Mouse (Mus musculus): ENCODE measurements at regions not wholly inside any gene's neighbourhood (a gene's known extent, or its start where the extent isn't known, plus 50 kb on each side); places are given as distances from the start of the nearest gene placed in this dataset.
A peak's percentile ranks its signal among the peaks of the same experiment; 100 is the strongest.

DNA sequence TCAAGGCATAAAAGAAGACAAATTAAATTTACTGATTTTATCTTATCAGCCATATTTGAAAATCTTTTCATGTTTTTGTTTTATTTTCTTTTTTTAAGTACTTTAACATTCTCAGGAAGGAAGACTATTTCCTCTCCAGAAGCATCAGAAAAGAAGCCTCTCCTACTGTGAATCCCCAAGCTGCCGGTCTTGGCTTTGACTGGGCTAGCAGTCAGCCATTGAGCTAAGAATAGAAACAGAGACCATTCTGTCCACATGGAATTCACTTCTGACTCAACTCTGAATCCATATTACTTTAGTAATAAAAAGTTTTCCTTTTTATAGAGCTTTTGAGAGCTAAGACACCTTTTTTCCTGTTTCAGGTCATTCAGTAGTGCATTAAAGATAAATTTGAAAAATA is 194.8 kb upstream of the Mbnl1 start:
- no peak for DNase-seq (ENCODE audit: low read depth, low spot score)
- Histone ChIP-seq H3K36me3 (ENCODE audit: control insufficient read depth, insufficient read depth, low read length, poor library complexity, severe bottlenecking) (no peaks in the 10 kb centered on the region), H3K27me3 (ENCODE audit: control insufficient read depth, insufficient read depth, low read length, poor library complexity, severe bottlenecking) (no peaks in the 10 kb centered on the region)

DNA sequence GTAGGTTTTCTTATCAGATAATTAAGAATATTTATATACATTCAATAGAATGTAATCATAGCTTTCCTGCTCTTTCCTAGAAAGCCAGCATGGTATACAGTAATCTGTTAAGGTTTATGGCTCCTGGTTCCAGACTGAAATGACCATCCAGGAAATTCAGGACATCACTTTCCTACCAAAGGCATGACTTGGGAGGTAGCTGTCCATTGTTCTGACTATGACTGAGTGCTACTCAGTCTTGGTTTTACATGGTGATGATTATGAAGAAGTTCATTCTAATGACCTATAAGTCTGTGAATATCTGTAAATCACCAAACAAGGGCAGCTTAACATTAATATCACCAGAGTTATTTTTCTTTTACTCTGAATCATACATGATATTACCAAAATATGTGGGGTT is 191.4 kb upstream of the Mbnl1 start:
- H3K36me3 ChIP-seq (ENCODE audit: control insufficient read depth, insufficient read depth, low read length, poor library complexity, severe bottlenecking): no peaks in the 10 kb centered on the region
- no peak for DNase-seq (ENCODE audit: low read depth, low spot score)
- H3K27me3 ChIP-seq (ENCODE audit: control insufficient read depth, insufficient read depth, low read length, poor library complexity, severe bottlenecking): no peaks in the 10 kb centered on the region

DNA sequence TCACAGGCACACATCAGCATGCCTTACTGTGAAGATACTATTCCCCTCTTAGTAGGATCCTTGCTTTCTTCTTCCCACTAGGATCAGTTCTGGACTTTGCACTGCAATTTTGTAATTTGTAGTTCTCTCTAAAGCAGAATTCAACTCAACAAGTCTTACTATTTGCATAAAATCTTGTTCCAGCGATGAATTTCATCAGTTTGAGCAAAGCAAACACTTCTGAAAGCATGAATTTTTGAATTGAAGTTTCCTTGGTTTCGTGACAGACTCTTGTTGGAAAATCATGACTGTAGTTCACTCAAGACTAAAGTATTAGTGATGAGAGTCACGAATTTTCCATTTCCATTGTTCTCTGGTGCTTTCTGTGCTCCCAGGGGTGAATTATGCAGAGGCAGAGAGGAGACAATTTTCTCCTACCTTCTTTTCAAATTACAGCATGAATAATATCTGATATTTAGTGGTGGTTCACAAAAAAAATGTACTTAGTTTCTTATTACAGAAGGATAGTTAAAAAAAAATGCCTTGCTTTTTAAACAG is 190.6 kb upstream of the Mbnl1 start:
- no peaks in the 10 kb centered on the region for H3K36me3 ChIP-seq (ENCODE audit: control insufficient read depth, insufficient read depth, low read length, poor library complexity, severe bottlenecking)
- no peaks in the 10 kb centered on the region for H3K27me3 ChIP-seq (ENCODE audit: control insufficient read depth, insufficient read depth, low read length, poor library complexity, severe bottlenecking)
- DNase-seq (ENCODE audit: low read depth, low spot score): no peak

DNA sequence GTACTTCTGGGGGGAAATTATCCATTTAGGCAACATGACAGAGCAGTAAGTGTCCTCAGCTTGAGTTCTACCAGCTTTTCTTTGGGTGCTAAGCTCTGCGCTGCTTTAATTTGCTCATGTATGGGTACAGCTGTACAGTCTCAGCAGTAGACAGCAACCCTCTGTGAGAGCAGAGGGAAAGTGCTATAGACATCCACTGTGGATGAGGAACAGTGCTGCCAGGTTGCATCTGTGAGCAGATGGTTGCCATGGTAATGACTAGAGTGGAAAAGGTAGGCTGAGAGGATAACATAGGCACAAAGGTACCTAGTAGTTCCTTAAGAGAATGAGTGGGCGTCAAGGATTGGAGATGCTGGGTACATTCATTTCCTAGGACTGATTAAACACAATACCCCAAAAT is 180.5 kb upstream of the Mbnl1 start:
- Histone ChIP-seq H3K36me3 (ENCODE audit: control insufficient read depth, insufficient read depth, low read length, poor library complexity, severe bottlenecking) (no peaks in the 10 kb centered on the region), H3K27me3 (ENCODE audit: control insufficient read depth, insufficient read depth, low read length, poor library complexity, severe bottlenecking) (no peaks in the 10 kb centered on the region)
- no peak for DNase-seq (ENCODE audit: low read depth, low spot score)

DNA sequence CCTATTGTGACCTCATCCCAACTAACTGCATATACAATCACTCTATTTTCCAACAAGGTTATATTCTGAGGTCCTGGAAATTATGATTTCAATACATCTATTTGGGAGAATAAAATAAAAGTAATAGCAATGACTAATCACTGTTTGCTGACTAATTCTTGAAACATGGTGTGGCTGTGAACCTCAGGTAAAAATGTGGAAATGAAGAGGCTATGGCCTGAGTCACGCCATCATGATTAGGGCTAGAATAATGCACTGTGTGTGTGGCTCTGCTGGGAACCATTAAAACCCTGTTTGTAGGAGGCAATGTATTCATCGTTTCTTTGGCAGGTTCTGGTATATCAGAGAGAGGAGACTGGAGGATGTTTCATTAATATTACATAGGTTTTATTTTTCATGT is 179.7 kb upstream of the Mbnl1 start:
- no peak for DNase-seq (ENCODE audit: low read depth, low spot score)
- Histone ChIP-seq H3K27me3 (ENCODE audit: control insufficient read depth, insufficient read depth, low read length, poor library complexity, severe bottlenecking) (no peaks in the 10 kb centered on the region), H3K36me3 (ENCODE audit: control insufficient read depth, insufficient read depth, low read length, poor library complexity, severe bottlenecking) (no peaks in the 10 kb centered on the region)

DNA sequence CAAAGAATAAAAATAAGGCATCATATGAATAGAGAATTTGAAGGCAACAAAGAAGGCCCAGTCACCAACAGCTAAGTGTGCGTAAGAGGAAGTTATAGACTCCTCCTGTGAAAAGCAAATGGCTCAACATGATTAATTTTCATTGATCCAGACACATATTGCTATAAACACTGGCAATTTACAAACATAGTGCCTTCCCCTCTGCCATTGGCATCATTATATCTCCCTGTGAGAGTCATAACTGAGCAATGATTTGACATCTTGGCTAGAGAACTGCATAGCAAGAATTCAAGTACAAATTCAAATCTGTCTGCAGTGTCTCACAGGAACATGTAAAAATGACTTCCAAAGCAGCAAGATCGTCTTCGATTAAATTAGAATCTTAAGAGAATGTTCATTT is 167.2 kb upstream of the Mbnl1 start:
- H3K27me3 ChIP-seq (ENCODE audit: control insufficient read depth, insufficient read depth, low read length, poor library complexity, severe bottlenecking): no peaks in the 10 kb centered on the region
- H3K36me3 ChIP-seq (ENCODE audit: control insufficient read depth, insufficient read depth, low read length, poor library complexity, severe bottlenecking): no peaks in the 10 kb centered on the region

DNA sequence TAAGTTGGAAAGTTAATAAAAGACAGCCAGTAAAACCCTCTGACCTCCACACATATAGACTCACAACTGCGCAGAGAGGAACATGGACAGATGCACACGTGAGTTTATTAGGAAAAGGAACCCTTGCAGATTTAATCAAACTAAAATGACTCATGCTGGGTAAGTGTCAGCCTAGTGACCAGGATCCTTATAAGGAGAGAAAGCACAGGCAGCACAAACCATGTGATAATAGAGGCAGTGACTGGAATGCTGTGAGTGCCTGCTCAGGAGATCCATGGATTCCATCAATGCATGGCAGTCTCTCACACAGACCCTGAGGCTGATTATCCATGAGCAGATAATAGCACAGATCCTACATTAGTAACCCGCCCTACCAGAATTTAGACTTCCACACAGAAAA is 162.2 kb upstream of the Mbnl1 start:
- Histone ChIP-seq H3K36me3 (ENCODE audit: control insufficient read depth, insufficient read depth, low read length, poor library complexity, severe bottlenecking) (no peaks in the 10 kb centered on the region), H3K27me3 (ENCODE audit: control insufficient read depth, insufficient read depth, low read length, poor library complexity, severe bottlenecking) (no peaks in the 10 kb centered on the region)
- DNase-seq (ENCODE audit: low read depth, low spot score): no peak

More for the DNA sequence above, 167.2 kb upstream of the Mbnl1 start:
- no peak for DNase-seq (ENCODE audit: low read depth, low spot score)

DNA sequence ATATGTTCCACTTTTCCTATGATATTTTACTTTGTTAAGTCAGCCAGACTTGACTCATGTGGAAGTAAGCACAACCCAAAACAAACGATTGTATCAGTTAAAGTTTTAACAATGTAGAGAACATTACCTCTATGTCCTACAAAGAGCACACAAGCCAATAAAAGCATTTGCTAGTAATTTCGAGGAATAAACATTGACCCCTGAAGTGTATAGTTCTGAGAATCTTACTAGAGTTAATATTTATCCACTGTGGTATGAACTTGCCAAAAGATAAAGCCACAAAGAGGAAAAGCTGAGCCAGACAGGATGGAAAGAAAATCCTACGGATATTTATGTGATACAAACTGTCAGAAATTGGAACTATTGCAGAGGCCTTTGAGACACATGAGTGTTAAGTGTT is 161.5 kb upstream of the Mbnl1 start:
- no peak for DNase-seq (ENCODE audit: low read depth, low spot score)
- no peaks in the 10 kb centered on the region for H3K27me3 ChIP-seq (ENCODE audit: control insufficient read depth, insufficient read depth, low read length, poor library complexity, severe bottlenecking)

DNA sequence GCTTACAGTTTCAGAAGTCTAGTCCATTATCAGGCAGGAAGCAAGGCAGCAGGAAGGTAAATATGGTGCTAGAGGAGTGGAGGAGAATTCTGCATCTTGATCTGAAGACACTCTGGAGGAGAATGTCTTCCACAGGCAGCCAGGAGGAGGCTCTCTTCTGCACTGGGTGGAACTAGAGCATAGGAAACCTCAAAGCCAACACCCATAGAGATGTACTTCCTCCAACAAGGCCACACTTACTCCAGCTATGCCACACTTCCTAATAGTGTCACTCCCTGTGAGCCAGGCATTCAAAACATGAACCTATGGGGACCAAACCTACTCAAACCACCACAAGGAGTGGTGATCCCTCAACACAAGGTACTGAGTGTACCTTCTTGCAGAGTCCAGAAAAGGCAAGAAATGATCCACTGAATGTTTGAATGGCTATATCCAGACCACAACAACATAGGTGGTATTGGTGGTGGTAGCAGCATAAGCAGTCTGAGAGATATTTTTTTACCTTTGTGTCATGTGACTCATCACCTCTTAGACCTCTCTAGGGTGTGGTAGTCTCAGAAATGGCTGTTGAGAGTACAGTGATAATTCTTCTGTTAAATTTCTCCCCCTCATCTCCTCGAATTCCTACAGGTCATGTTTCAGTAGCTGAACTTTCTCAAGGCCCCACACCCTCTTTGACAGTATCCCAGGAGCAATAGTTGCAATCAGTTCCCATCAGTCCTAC is 152.3 kb upstream of the Mbnl1 start:
- H3K36me3 ChIP-seq (ENCODE audit: control insufficient read depth, insufficient read depth, low read length, poor library complexity, severe bottlenecking): no peaks in the 10 kb centered on the region
- peak; percentile 72 for DNase-seq (ENCODE audit: low read depth, low spot score)

More for the DNA sequence above, 161.5 kb upstream of the Mbnl1 start:
- H3K36me3 ChIP-seq (ENCODE audit: control insufficient read depth, insufficient read depth, low read length, poor library complexity, severe bottlenecking): no peaks in the 10 kb centered on the region

DNA sequence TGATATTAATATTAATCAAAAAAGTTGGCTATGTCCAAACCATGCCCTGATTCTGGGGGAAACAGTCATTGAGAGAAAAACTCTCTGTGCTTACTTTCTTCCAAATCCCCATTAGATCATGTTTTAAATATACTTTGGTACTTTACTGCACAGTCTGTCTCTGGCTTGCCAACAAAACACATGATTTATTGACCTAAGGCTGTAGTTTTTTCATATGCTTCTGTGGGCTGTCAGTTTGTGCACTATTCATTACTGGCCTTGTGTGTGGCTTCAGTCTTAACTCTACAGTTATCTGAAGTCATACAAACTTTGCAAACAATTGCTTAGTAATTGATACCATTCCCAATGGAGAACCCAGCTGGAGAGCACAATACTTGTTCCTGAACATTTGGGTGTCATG is 149.1 kb upstream of the Mbnl1 start:
- Histone ChIP-seq H3K36me3 (ENCODE audit: control insufficient read depth, insufficient read depth, low read length, poor library complexity, severe bottlenecking) (no peaks in the 10 kb centered on the region), H3K27me3 (ENCODE audit: control insufficient read depth, insufficient read depth, low read length, poor library complexity, severe bottlenecking) (no peaks in the 10 kb centered on the region)
- no peak for DNase-seq (ENCODE audit: low read depth, low spot score)

More for the DNA sequence above, 152.3 kb upstream of the Mbnl1 start:
- H3K27me3 ChIP-seq (ENCODE audit: control insufficient read depth, insufficient read depth, low read length, poor library complexity, severe bottlenecking): no peaks in the 10 kb centered on the region

DNA sequence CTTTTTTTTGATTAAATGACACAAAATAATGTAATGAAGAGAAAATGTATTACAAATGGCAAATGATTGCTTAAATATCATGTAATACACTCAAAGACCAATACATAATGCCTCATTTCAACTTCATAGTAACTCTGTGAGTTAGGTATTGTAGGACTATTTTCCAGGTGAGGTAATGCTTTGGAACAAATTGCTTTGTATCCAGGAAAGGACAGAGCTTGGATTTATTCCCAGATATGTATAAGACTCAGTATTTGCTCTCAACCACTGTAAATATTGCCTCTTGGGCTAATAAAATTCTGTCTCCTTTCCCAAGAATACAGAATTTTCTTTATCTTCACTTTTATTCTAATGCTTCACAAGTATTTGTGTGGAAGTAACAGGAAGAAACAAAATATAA is 148.2 kb upstream of the Mbnl1 start:
- no peak for DNase-seq (ENCODE audit: low read depth, low spot score)
- Histone ChIP-seq H3K27me3 (ENCODE audit: control insufficient read depth, insufficient read depth, low read length, poor library complexity, severe bottlenecking) (no peaks in the 10 kb centered on the region), H3K36me3 (ENCODE audit: control insufficient read depth, insufficient read depth, low read length, poor library complexity, severe bottlenecking) (no peaks in the 10 kb centered on the region)

DNA sequence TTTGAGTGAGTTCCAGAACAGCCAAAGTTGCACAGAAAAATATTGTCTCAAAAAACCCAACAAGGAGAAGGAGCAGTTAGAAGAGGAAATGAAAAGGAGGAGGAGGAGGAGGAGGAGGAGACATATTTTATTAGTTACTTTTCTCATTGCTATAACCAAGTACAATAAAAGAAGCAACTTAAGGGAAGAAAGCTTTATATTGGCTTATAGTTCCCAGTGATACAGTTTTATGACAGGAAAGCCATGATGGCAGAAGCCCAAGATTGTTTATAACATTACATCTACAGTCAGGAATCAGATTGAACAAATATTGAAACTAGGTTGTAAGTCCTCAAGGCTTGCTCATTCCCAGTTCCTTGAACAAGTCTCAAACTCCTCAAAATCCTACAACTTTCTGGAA is 147.7 kb upstream of the Mbnl1 start:
- H3K36me3 ChIP-seq (ENCODE audit: control insufficient read depth, insufficient read depth, low read length, poor library complexity, severe bottlenecking): no peaks in the 10 kb centered on the region
- no peaks in the 10 kb centered on the region for H3K27me3 ChIP-seq (ENCODE audit: control insufficient read depth, insufficient read depth, low read length, poor library complexity, severe bottlenecking)
- no peak for DNase-seq (ENCODE audit: low read depth, low spot score)

DNA sequence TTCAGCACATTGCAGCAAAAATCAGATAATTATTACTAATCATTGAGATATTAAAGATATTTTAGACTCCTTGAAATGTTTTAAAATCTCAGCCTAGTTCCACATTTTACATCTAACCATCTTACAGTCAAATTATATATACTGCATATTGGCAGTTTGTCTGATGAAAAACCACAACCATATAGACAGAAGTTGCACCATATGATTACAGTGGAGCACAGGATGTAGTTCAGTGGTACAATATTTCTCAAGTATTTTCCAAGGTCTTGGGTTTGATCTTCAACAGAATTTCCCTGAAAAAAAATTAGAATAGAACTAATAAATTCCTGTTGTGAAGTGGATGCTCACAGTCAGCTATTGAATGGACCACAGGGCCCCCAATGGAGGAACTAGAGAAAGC is 140.2 kb upstream of the Mbnl1 start:
- Histone ChIP-seq H3K27me3 (ENCODE audit: control insufficient read depth, insufficient read depth, low read length, poor library complexity, severe bottlenecking) (no peaks in the 10 kb centered on the region), H3K36me3 (ENCODE audit: control insufficient read depth, insufficient read depth, low read length, poor library complexity, severe bottlenecking) (no peaks in the 10 kb centered on the region)
- DNase-seq (ENCODE audit: low read depth, low spot score): no peak

DNA sequence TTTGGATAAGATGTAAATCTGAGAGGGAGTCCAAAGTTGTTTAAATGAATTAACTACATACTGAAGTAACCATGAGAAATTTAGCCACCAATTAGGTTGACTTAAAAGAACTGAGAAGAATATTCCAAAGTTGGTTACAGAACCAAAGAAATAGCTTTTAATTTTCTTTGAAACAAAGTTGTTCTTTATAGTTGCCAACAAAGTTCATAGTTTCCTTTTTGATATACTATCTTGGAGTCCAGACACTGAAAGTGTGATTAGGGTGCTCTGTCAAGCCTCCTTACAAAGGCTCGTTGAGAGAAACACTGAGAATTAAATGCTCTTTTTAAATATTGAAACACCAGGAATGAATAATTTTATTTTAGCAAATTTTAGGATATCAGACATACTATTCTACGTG is 139.0 kb upstream of the Mbnl1 start:
- Histone ChIP-seq H3K27me3 (ENCODE audit: control insufficient read depth, insufficient read depth, low read length, poor library complexity, severe bottlenecking) (no peaks in the 10 kb centered on the region), H3K36me3 (ENCODE audit: control insufficient read depth, insufficient read depth, low read length, poor library complexity, severe bottlenecking) (no peaks in the 10 kb centered on the region)
- no peak for DNase-seq (ENCODE audit: low read depth, low spot score)

DNA sequence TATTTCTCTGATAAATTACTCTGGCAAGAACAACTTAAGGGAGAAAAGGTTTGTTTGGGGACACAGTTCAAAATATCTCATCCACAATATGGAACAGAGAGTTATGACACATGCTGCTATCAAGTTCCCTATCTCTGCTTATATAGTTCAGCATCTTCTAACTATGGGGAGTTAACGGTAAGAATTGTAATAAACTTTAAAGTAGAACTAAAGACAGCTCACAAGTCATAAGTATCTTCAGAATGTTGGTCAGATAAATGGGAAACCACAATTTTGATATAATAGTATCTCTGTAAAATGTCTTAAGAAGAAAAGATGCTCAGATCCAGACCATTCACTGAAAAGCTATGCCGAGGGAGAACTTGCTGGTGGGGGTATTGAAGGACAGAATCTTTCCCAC is 138.5 kb upstream of the Mbnl1 start:
- Histone ChIP-seq H3K27me3 (ENCODE audit: control insufficient read depth, insufficient read depth, low read length, poor library complexity, severe bottlenecking) (no peaks in the 10 kb centered on the region), H3K36me3 (ENCODE audit: control insufficient read depth, insufficient read depth, low read length, poor library complexity, severe bottlenecking) (no peaks in the 10 kb centered on the region)
- DNase-seq (ENCODE audit: low read depth, low spot score): no peak

DNA sequence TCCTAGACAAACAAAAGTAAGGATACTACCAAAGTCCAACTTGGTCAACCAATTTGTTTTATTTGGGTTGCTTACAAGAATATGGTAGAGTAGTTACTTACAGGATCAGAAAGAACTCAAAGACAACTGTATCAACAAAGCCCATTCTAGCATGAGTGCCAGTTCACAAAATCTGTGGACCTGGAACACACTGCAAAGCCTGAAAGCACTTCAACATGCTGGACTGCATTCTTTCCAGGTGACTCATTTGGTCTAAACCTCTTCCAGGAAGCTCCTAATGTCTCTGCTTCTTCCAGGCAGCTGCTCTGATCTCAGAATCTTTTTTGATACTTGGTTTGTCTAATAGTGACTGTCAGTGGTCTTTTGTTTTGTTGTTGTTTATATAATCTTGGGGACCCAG is 126.2 kb upstream of the Mbnl1 start:
- no peak for DNase-seq (ENCODE audit: low read depth, low spot score)
- peaks cover 3% of the 10 kb centered on the region; the same call in 1 of the 2 replicates for H3K27me3 ChIP-seq (ENCODE audit: control insufficient read depth, insufficient read depth, low read length, poor library complexity, severe bottlenecking)

More for the DNA sequence above, 126.2 kb upstream of the Mbnl1 start:
- H3K36me3 ChIP-seq (ENCODE audit: control insufficient read depth, insufficient read depth, low read length, poor library complexity, severe bottlenecking): no peaks in the 10 kb centered on the region
